Mouse (Mus musculus) CH12.LX (cell line): ENCODE measurements around the gene Phgr1. TPM values are rescaled to one million over a fixed set of nuclear protein-coding genes. Genes with fewer than 3 reads are reported as not detected.

Experiments
- DNase-seq: peaks from one replicate; pipeline ENCODE4 v3.0.0-alpha.2; 2013; ENCODE audit errors: extremely low read depth
- H3K27ac ChIP-seq: 2 replicates; pipeline ENCODE4 v1.5.1; 2012; ENCODE audit warnings: low read depth, mild to moderate bottlenecking, control low read depth, moderate library complexity; ENCODE audit not compliant: insufficient read depth
- H3K27me3 ChIP-seq: replicated peaks from 2 replicates; pipeline ENCODE3; 2012; ENCODE audit warnings: inconsistent platforms
- H3K36me3 ChIP-seq, 2 experiments: replicated peaks in 1 of 2; 2 replicates each; pipeline versions ENCODE3 to v1.6.1; 2012; ENCODE audit warnings: inconsistent platforms in 1 of 2, low read length in 1 of 2, mild to moderate bottlenecking in 1 of 2, mixed read lengths in 1 of 2, moderate library complexity in 1 of 2; ENCODE audit not compliant: control insufficient read depth in 1 of 2, insufficient read depth in 1 of 2
- H3K4me1 ChIP-seq, 2 experiments: 2 replicates each; pipeline ENCODE4 v1.6.1; 2012; ENCODE audit warnings: inconsistent platforms in 1 of 2, moderate library complexity in 1 of 2; ENCODE audit not compliant: insufficient read depth in 2 of 2, control insufficient read depth in 1 of 2
- H3K4me2 ChIP-seq: 2 replicates; pipeline ENCODE4 v1.6.1; 2012; ENCODE audit warnings: low read depth, mild to moderate bottlenecking, control low read depth; ENCODE audit not compliant: poor library complexity, insufficient read depth, severe bottlenecking
- H3K4me3 ChIP-seq, 3 experiments: fragments of 150-350 bp in 1 of 3; sonication (generic) in 1 of 3; replicated peaks in 1 of 3; 2 replicates each; pipeline versions ENCODE3 to v1.5.1; 2011 to 2012; ENCODE audit warnings: low read depth in 2 of 3, low read length in 2 of 3, mild to moderate bottlenecking in 2 of 3, moderate library complexity in 2 of 3, control low read depth in 1 of 3, improper control_type of control experiment in 1 of 3, inconsistent platforms in 1 of 3, mixed read lengths in 1 of 3; ENCODE audit not compliant: poor library complexity in 1 of 3
- H3K79me2 ChIP-seq: replicated peaks from 2 replicates; pipeline ENCODE4 v1.6.1; 2012; ENCODE audit warnings: mild to moderate bottlenecking, moderate library complexity; ENCODE audit not compliant: control insufficient read depth, poor library complexity, insufficient read depth, severe bottlenecking; ENCODE audit errors: extremely low read depth
- H3K9ac ChIP-seq: 2 replicates; pipeline ENCODE4 v1.6.1; 2012; ENCODE audit warnings: low read depth, mild to moderate bottlenecking, control low read depth, moderate library complexity; ENCODE audit not compliant: insufficient read depth
- H3K9me3 ChIP-seq: replicated peaks from 2 replicates; pipeline ENCODE3; 2012; ENCODE audit warnings: low read length, inconsistent platforms, mixed read lengths
- CHD1 ChIP-seq: IDR thresholded peaks from 2 replicates; pipeline ENCODE4 v1.6.1; 2012; ENCODE audit warnings: low read depth, low read length, improper control_type of control experiment, inconsistent platforms
- CHD2 ChIP-seq: IDR thresholded peaks from 2 replicates; pipeline ENCODE4 v1.6.1; 2011; ENCODE audit warnings: low read length, improper control_type of control experiment
- ELF1 ChIP-seq: IDR thresholded peaks from 2 replicates; pipeline ENCODE4 v1.6.1; 2014; ENCODE audit warnings: low read depth, mild to moderate bottlenecking, inconsistent platforms, low read length, improper control_type of control experiment
- EP300 ChIP-seq: IDR thresholded peaks from 2 replicates; pipeline ENCODE4 v1.6.1; 2011; ENCODE audit warnings: low read length, improper control_type of control experiment
- ETS1 ChIP-seq: conservative IDR thresholded peaks from 2 replicates; pipeline ENCODE4 v1.6.1; 2012; ENCODE audit warnings: low read depth, mild to moderate bottlenecking, inconsistent platforms, low read length, improper control_type of control experiment, moderate library complexity
- HCFC1 ChIP-seq: IDR thresholded peaks from 2 replicates; pipeline ENCODE4 v1.6.1; 2012; ENCODE audit warnings: low read depth, mild to moderate bottlenecking, inconsistent platforms, low read length, improper control_type of control experiment
- IRF4 ChIP-seq: IDR thresholded peaks from 2 replicates; pipeline ENCODE4 v1.6.1; 2014; ENCODE audit warnings: low read depth, mild to moderate bottlenecking, inconsistent platforms, low read length, improper control_type of control experiment
- JUND ChIP-seq: conservative IDR thresholded peaks from 2 replicates; pipeline ENCODE4 v1.6.1; 2011; ENCODE audit warnings: low read depth, low read length, improper control_type of control experiment
- KAT2A ChIP-seq: IDR thresholded peaks from 2 replicates; pipeline ENCODE4 v1.6.1; 2012; ENCODE audit warnings: low read length, improper control_type of control experiment, inconsistent platforms; ENCODE audit not compliant: insufficient replicate concordance
- MAFK ChIP-seq: IDR thresholded peaks from 2 replicates; pipeline ENCODE4 v1.6.1; 2011; ENCODE audit warnings: low read length, improper control_type of control experiment; ENCODE audit not compliant: insufficient replicate concordance
- MAX ChIP-seq: IDR thresholded peaks from 2 replicates; pipeline ENCODE4 v1.6.1; 2011; ENCODE audit warnings: low read length, improper control_type of control experiment
- MAZ ChIP-seq: IDR thresholded peaks from 2 replicates; pipeline ENCODE4 v1.6.1; 2012; ENCODE audit warnings: low read depth, mild to moderate bottlenecking, inconsistent platforms, low read length, improper control_type of control experiment, moderate library complexity
- MXI1 ChIP-seq: IDR thresholded peaks from 2 replicates; pipeline ENCODE4 v1.6.1; 2011; ENCODE audit warnings: mild to moderate bottlenecking, low read depth, low read length, improper control_type of control experiment
- NELFE ChIP-seq: IDR thresholded peaks from 2 replicates; pipeline ENCODE4 v1.6.1; 2011; ENCODE audit warnings: low read depth, low read length, improper control_type of control experiment
- NRF1 ChIP-seq: IDR thresholded peaks from 2 replicates; pipeline ENCODE4 v1.6.1; 2014; ENCODE audit warnings: low read depth, mild to moderate bottlenecking, inconsistent platforms, low read length, improper control_type of control experiment, moderate library complexity
- PAX5 ChIP-seq: IDR thresholded peaks from 2 replicates; pipeline ENCODE4 v1.6.1; 2012; ENCODE audit warnings: low read length, inconsistent platforms, mixed read lengths
- POLR2AphosphoS2 ChIP-seq: IDR thresholded peaks from 2 replicates; pipeline ENCODE4 v1.6.1; 2011; ENCODE audit warnings: low read depth, low read length, improper control_type of control experiment
- RAD21 ChIP-seq: IDR thresholded peaks from 2 replicates; pipeline ENCODE4 v1.6.1; 2011; ENCODE audit warnings: low read depth, mild to moderate bottlenecking, low read length, improper control_type of control experiment, moderate library complexity
- TBP ChIP-seq: conservative IDR thresholded peaks from 2 replicates; pipeline ENCODE4 v1.6.1; 2011; ENCODE audit warnings: low read depth, low read length, improper control_type of control experiment
- ZMIZ1 ChIP-seq: IDR thresholded peaks from 2 replicates; pipeline ENCODE4 v1.6.1; 2012; ENCODE audit warnings: low read depth, mild to moderate bottlenecking, inconsistent platforms, low read length, improper control_type of control experiment
- dilution Hi-C: fragments of 300-500 bp; cut with MboI; formaldehyde crosslinking; loops from 2 replicates; pipeline ENCODE4 v1.14.3; 2020; ENCODE audit warnings: low sequenced_read_pairs; ENCODE audit not compliant: extremely low pct_unique_long_range_greater_than_20kb, extremely low pct_ligation_motif_present
- in situ Hi-C: fragments of 300-500 bp; cut with MboI; formaldehyde crosslinking; loops from 3 replicates; pipeline ENCODE4 v1.14.3; 2019; ENCODE audit warnings: low sequenced_read_pairs, low pct_ligation_motif_present, low pct_unique_long_range_greater_than_20kb, mixed read lengths
- polyA plus RNA-seq: library from polyadenylated mRNA; unstranded; fragments of >175 nt; gene quantifications from 2 replicates; pipeline ENCODE4 v1.2.1, GENCODE M21; 2012; ENCODE audit warnings: low read depth; ENCODE audit not compliant: insufficient read length
- total RNA-seq, 2 experiments: library from RNA; depleted of rRNA; stranded (reverse); fragments of 300-350 nt in 1 of 2; fragments of >200 nt in 1 of 2; gene quantifications; 2 replicates each; pipeline ENCODE4 v1.2.3; 2012 to 2014

The Phgr1 gene
- total and polyA plus RNA-seq, 3 experiments, result not detected

DNA sequence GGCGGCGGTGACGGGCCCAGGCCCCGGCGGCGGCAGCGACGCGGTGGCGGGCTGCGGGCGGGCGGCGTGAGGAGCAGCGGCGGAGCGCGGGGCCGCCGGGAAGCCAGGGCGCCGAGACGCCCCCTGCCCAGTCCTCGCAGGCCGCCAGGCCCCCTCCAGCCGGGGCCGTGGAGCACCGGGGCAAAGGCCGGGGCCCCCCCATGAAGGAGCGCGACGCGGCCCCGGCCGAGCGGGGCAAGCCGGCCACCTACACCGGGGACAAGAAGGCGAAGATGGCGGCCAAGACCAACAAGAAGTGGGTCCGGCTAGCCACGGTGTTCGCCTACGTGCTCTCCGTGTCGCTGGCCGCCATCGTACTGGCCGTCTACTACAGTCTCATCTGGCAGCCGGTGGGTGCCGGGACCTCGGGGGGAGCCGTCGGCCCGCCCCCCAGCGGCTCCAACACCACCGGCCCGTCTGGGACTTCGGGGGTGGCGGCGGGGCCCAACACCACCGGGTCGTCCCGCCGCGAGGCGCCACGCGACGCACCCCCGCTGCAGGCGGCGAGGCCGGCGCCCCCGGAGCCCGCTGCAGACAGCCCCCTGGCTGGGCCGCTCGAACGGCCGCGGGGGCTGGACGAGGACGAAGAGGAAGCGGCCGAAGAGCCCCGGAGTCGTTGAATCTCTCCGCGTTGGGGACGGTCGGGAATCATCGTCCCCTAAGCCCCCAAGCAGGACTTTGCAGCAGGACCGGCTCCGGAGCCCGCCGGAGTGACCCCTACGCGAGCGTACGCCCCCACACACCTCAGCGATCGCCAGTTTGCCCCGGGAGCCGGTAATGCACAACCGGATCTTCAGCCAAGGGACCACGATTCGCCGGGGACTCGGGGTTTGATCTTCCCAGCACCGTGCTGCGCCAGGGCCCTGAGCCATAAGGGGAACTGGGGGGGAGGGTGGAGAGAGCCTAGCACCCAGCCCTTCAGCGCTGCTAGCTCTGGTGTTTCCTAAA is 26.4 kb upstream of the Phgr1 start:
- in situ Hi-C loops (loop anchor here (25.0 kb wide), 1 partner anchor 259 kb away; the partner anchor contains the start of gene Srp14), dilution Hi-C loops (no loop called here)
- Histone ChIP-seq H3K27me3 (peaks cover 16% of the 10 kb centered on the region), H3K27ac (no peak overlapping the region), H3K36me3 (peaks cover 0 to 14% of the 10 kb centered on the region in 2 experiments), H3K4me2 (peak overlapping the region; percentile 38), H3K9ac (peak overlapping the region; percentile 81), H3K79me2 (no peaks in the 10 kb centered on the region), H3K4me1 (peaks cover 4 to 51% of the 10 kb centered on the region in 2 experiments; a peak in 3 of 4 replicates), H3K9me3 (no peaks in the 10 kb centered on the region), H3K4me3 (peak overlapping the region; percentile 58 to 93 (median 74))
- TF ChIP-seq TBP (no peak), MAFK (no peak), POLR2AphosphoS2 (no peak), KAT2A (no peak), HCFC1 (no peak), MXI1 (no peak), CHD1 (no peak), ZMIZ1 (no peak), NELFE (no peak), CHD2 (no peak), ETS1 (no peak), NRF1 (no peak), MAX (no peak), IRF4 (no peak), EP300 (no peak), RAD21 (no peak), ELF1 (no peak), JUND (no peak), PAX5 (no peak), MAZ (no peak)
- no peak for DNase-seq
